Mouse (Mus musculus) kidney, postnatal 10 days (tissue): Measurements from ENCODE around the gene Myo10.

Source experiments
- DNase-seq: peaks from one replicate; pipeline ENCODE4 v3.0.0; 2021; ENCODE audit warnings: mixed read lengths

Myo10 gene

GRCm38 (mm10) chr15:25854270-25854904, 232.1 kb downstream of the Myo10 start:
- no peak for DNase-seq

DNA sequence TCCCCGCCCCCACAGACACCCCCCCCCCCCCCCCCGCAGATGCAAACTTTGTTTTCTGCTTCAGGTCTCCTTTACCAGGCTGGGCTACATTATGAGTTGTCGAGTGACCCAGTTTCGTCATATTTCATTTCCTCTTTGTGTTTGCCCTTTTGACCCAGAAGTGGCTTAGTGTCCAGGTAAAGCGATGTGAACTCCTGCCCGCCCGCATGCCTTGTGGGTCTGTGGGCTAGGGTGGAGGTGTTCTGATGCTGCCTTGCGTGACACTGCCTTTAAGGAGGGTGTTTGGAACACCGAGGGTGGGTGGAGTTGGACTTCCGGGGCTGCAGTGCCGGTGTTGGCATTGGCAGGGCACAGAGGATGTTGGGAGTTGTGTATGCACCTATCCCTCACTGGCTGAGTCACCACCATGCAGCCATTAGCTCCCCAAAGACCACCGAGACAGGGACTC, 236.3 kb downstream of the Myo10 start:
- DNase-seq: peak; percentile 23

DNA sequence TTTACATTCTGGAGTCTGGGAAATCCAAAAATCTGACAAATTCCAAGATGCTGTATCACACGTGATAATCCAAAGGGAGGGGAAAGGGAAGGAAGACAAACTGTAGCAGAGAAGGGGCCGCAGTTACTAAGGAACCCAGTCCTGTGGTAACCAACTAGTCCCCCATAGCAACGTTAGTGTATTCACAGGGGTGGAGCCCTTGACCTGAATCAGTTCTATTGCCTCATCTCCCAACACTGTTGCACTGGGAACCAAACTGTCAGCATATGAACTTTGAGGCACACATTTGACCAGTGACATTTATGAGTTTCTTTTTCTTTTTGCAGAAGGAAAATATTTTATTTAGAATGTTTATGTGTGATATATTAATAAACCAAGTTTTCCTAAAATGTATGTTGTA, 237.1 kb downstream of the Myo10 start:
- no peak for DNase-seq

- no peak for DNase-seq
These were observed 239.6 kb downstream of the Myo10 start for GRCm38 (mm10) chr15:25861900-25862299.
